Mouse (Mus musculus) lung, embryonic 15.5 days (tissue): Measurements from ENCODE around the gene Ntn1. TPM values are rescaled to one million over a fixed set of nuclear protein-coding genes. Genes with fewer than 3 reads are reported as not detected.

Experiments used
- ATAC-seq: fragments of 200-750 bp; cut with Nextera tagmentation; 2 replicates; pipeline ENCODE4 v1.8.0; 2017; ENCODE audit warnings: moderate number of reproducible peaks, borderline replicate concordance; ENCODE audit not compliant: low FRiP score, low TSS enrichment; ENCODE audit errors: extremely low read depth
- H3K27ac ChIP-seq: fragments of 300-500 bp; sonication (generic); 2 replicates; pipeline ENCODE4 v1.5.1; 2015; ENCODE audit warnings: moderate library complexity, mild to moderate bottlenecking, inconsistent platforms
- H3K27me3 ChIP-seq: fragments of 300-500 bp; sonication (generic); 2 replicates; pipeline ENCODE4 v1.6.1; 2015; ENCODE audit warnings: inconsistent platforms
- H3K36me3 ChIP-seq: fragments of 300-500 bp; sonication (generic); 2 replicates; pipeline ENCODE4 v1.6.1; 2015; ENCODE audit warnings: inconsistent platforms
- H3K4me1 ChIP-seq: fragments of 300-500 bp; sonication (generic); 2 replicates; pipeline ENCODE4 v1.6.1; 2015; ENCODE audit warnings: inconsistent platforms
- H3K4me2 ChIP-seq: fragments of 300-500 bp; sonication (generic); 2 replicates; pipeline ENCODE4 v1.6.1; 2015; ENCODE audit warnings: inconsistent platforms, mild to moderate bottlenecking, moderate library complexity
- H3K4me3 ChIP-seq: fragments of 300-500 bp; sonication (generic); 2 replicates; pipeline ENCODE4 v1.5.1; 2015; ENCODE audit warnings: mild to moderate bottlenecking, inconsistent platforms
- H3K9ac ChIP-seq: fragments of 300-500 bp; sonication (generic); 2 replicates; pipeline ENCODE4 v1.6.1; 2015; ENCODE audit warnings: inconsistent platforms
- H3K9me3 ChIP-seq: fragments of 300-500 bp; sonication (generic); 2 replicates; pipeline ENCODE4 v1.6.1; 2016; ENCODE audit warnings: inconsistent platforms
- WGBS: fragments of 180-500 bp; shearing (Covaris S2); methylation state at CpG from one replicate; pipeline ENCODE4 v1.1.7; 2015; 5-methylcytosine and 5-hydroxymethylcytosine counted together
- polyA plus RNA-seq: library from polyadenylated mRNA; unstranded; fragments of >200 nt; fragmentation: Nextera tagmentation; extraction: Ambion mirVana; gene quantifications from 2 replicates; pipeline ENCODE4 v1.2.1, GENCODE M21; 2015

Ntn1 gene
- polyA plus RNA-seq, 1 experiment from 2014 or later, result 4.0 TPM

- Histone ChIP-seq H3K36me3 (no peaks in the 10 kb centered on the region), H3K4me2 (no peak overlapping the region), H3K27ac (peak overlapping the region; percentile 14; the same call in 1 of the 2 replicates), H3K4me3 (no peak overlapping the region), H3K9me3 (no peaks in the 10 kb centered on the region), H3K4me1 (peaks cover 25% of the 10 kb centered on the region), H3K9ac (no peak overlapping the region), H3K27me3 (no peaks in the 10 kb centered on the region)
- ATAC-seq, result peak; percentile 57; the same call in 1 of the 2 replicates
- 60% methylated on average over 13 of the region's 13 CpGs for WGBS
Measured at GRCm38 (mm10) chr11:68341111-68342002, 59.3 kb downstream of the Ntn1 start.

- Histone ChIP-seq H3K9ac (no peak overlapping the region), H3K36me3 (no peaks in the 10 kb centered on the region), H3K4me1 (peaks cover 25% of the 10 kb centered on the region), H3K4me2 (no peak overlapping the region), H3K9me3 (no peaks in the 10 kb centered on the region), H3K4me3 (no peak overlapping the region), H3K27me3 (no peaks in the 10 kb centered on the region), H3K27ac (no peak overlapping the region)
- no peak for ATAC-seq
- WGBS, result 83% methylated on average over 3 of the region's 3 CpGs
Measured at GRCm38 (mm10) chr11:68340366-68340765, 60.3 kb downstream of the Ntn1 start.

GRCm38 (mm10) chr11:68339856-68340255 is 60.8 kb downstream of the Ntn1 start:
- WGBS, result 85% methylated on average over 13 of the region's 13 CpGs
- H3K27me3 ChIP-seq, result no peaks in the 10 kb centered on the region
- no peak overlapping the region for H3K4me3 ChIP-seq
- H3K27ac ChIP-seq, result no peak overlapping the region
- no peak overlapping the region for H3K4me2 ChIP-seq
- H3K36me3 ChIP-seq, result no peaks in the 10 kb centered on the region
- no peak overlapping the region for H3K9ac ChIP-seq
- H3K9me3 ChIP-seq, result no peaks in the 10 kb centered on the region
- ATAC-seq, result no peak
- peaks cover 21% of the 10 kb centered on the region for H3K4me1 ChIP-seq

- peaks cover 21% of the 10 kb centered on the region for H3K4me1 ChIP-seq
- H3K9me3 ChIP-seq, result no peaks in the 10 kb centered on the region
- no peak overlapping the region for H3K9ac ChIP-seq
- 91% methylated on average over 7 of the region's 7 CpGs for WGBS
- no peaks in the 10 kb centered on the region for H3K27me3 ChIP-seq
- H3K4me3 ChIP-seq, result no peak overlapping the region
- H3K4me2 ChIP-seq, result no peak overlapping the region
- ATAC-seq, result no peak
- no peaks in the 10 kb centered on the region for H3K36me3 ChIP-seq
- H3K27ac ChIP-seq, result no peak overlapping the region
Measured at GRCm38 (mm10) chr11:68339331-68339730, 61.3 kb downstream of the Ntn1 start.

GRCm38 (mm10) chr11:68331676-68332265 is 68.9 kb downstream of the Ntn1 start:
- Histone ChIP-seq H3K9ac (no peak overlapping the region), H3K4me2 (no peak overlapping the region), H3K4me1 (0 out of 2 replicates have a peak, but pooled peaks cover 8% of the 10 kb centered on the region), H3K27me3 (no peaks in the 10 kb centered on the region), H3K36me3 (no peaks in the 10 kb centered on the region), H3K9me3 (no peaks in the 10 kb centered on the region), H3K27ac (no peak overlapping the region), H3K4me3 (no peak overlapping the region)
- WGBS, result 83% methylated on average over 13 of the region's 13 CpGs
- no peak for ATAC-seq

- Histone ChIP-seq H3K4me1 (0 out of 2 replicates have a peak, but pooled peaks cover 8% of the 10 kb centered on the region), H3K9me3 (no peaks in the 10 kb centered on the region), H3K4me2 (no peak overlapping the region), H3K4me3 (no peak overlapping the region), H3K27me3 (no peaks in the 10 kb centered on the region), H3K36me3 (no peaks in the 10 kb centered on the region), H3K27ac (no peak overlapping the region), H3K9ac (no peak overlapping the region)
- WGBS, result 63% methylated on average over 6 of the region's 6 CpGs
- no peak for ATAC-seq
Measured at GRCm38 (mm10) chr11:68331117-68331437, 69.5 kb downstream of the Ntn1 start.

- no peak overlapping the region for H3K27ac ChIP-seq
- no peaks in the 10 kb centered on the region for H3K9me3 ChIP-seq
- 56% methylated on average over 10 of the region's 10 CpGs for WGBS
- H3K9ac ChIP-seq, result no peak overlapping the region
- H3K27me3 ChIP-seq, result no peaks in the 10 kb centered on the region
- no peaks in the 10 kb centered on the region for H3K36me3 ChIP-seq
- ATAC-seq, result no peak
- H3K4me3 ChIP-seq, result no peak overlapping the region
- H3K4me1 ChIP-seq, result 0 out of 2 replicates have a peak, but pooled peaks cover 8% of the 10 kb centered on the region
- no peak overlapping the region for H3K4me2 ChIP-seq
Measured at GRCm38 (mm10) chr11:68330398-68331116, 70.1 kb downstream of the Ntn1 start.

GRCm38 (mm10) chr11:68324863-68325262 is 75.8 kb downstream of the Ntn1 start:
- Histone ChIP-seq H3K9ac (no peak overlapping the region), H3K4me2 (no peak overlapping the region), H3K27ac (no peak overlapping the region), H3K27me3 (no peaks in the 10 kb centered on the region), H3K4me1 (no peaks in the 10 kb centered on the region), H3K4me3 (no peak overlapping the region), H3K36me3 (no peaks in the 10 kb centered on the region), H3K9me3 (no peaks in the 10 kb centered on the region)
- 83% methylated on average over 2 of the region's 2 CpGs for WGBS
- ATAC-seq, result no peak; the same call in 1 of the 2 replicates

- H3K4me2 ChIP-seq, result no peak overlapping the region
- H3K4me3 ChIP-seq, result no peak overlapping the region
- WGBS, result 60% methylated on average over 7 of the region's 7 CpGs
- ATAC-seq, result no peak
- no peaks in the 10 kb centered on the region for H3K4me1 ChIP-seq
- H3K27me3 ChIP-seq, result no peaks in the 10 kb centered on the region
- H3K9ac ChIP-seq, result no peak overlapping the region
- H3K9me3 ChIP-seq, result no peaks in the 10 kb centered on the region
- no peaks in the 10 kb centered on the region for H3K36me3 ChIP-seq
- no peak overlapping the region for H3K27ac ChIP-seq
Measured at GRCm38 (mm10) chr11:68321417-68321816, 79.2 kb downstream of the Ntn1 start.

- no peaks in the 10 kb centered on the region for H3K36me3 ChIP-seq
- WGBS, result 67% methylated on average over 11 of the region's 11 CpGs
- no peak overlapping the region for H3K4me2 ChIP-seq
- H3K9me3 ChIP-seq, result no peaks in the 10 kb centered on the region
- H3K4me3 ChIP-seq, result no peak overlapping the region
- H3K27ac ChIP-seq, result no peak overlapping the region
- no peak overlapping the region for H3K9ac ChIP-seq
- 0 out of 2 replicates have a peak, but pooled peaks cover 5% of the 10 kb centered on the region for H3K4me1 ChIP-seq
- ATAC-seq, result no peak
- no peaks in the 10 kb centered on the region for H3K27me3 ChIP-seq
Measured at GRCm38 (mm10) chr11:68315551-68316130, 85.0 kb downstream of the Ntn1 start.

GRCm38 (mm10) chr11:68313861-68314260 is 86.8 kb downstream of the Ntn1 start:
- no peak overlapping the region for H3K9ac ChIP-seq
- 60% methylated on average over 4 of the region's 4 CpGs for WGBS
- 0 out of 2 replicates have a peak, but pooled peaks cover 5% of the 10 kb centered on the region for H3K4me1 ChIP-seq
- no peaks in the 10 kb centered on the region for H3K27me3 ChIP-seq
- H3K36me3 ChIP-seq, result no peaks in the 10 kb centered on the region
- H3K4me2 ChIP-seq, result no peak overlapping the region
- no peak for ATAC-seq
- H3K27ac ChIP-seq, result no peak overlapping the region
- H3K4me3 ChIP-seq, result no peak overlapping the region
- no peaks in the 10 kb centered on the region for H3K9me3 ChIP-seq
